Mouse (Mus musculus) limb, embryonic 12.5 days (tissue): ENCODE results near the gene Gm21834. TPM values are rescaled to one million over a fixed set of nuclear protein-coding genes. Genes with fewer than 3 reads are reported as not detected.

Source experiments
- ATAC-seq: fragments of 200-750 bp; cut with Nextera tagmentation; 2 replicates; pipeline ENCODE4 v1.8.0; 2017; ENCODE audit warnings: low read depth, moderate TSS enrichment; ENCODE audit not compliant: insufficient number of reproducible peaks, insufficient read depth, low FRiP score, low TSS enrichment
- H3K27ac ChIP-seq: fragments of 300-500 bp; sonication (generic); 2 replicates; pipeline ENCODE4 v1.5.1; 2016; ENCODE audit warnings: mild to moderate bottlenecking, moderate library complexity
- H3K27me3 ChIP-seq: fragments of 300-500 bp; sonication (generic); 2 replicates; pipeline ENCODE4 v1.6.1; 2016; ENCODE audit warnings: mild to moderate bottlenecking, moderate library complexity
- H3K36me3 ChIP-seq: fragments of 300-500 bp; sonication (generic); 2 replicates; pipeline ENCODE4 v1.6.1; 2016; ENCODE audit warnings: mild to moderate bottlenecking, moderate library complexity
- H3K4me1 ChIP-seq: fragments of 300-500 bp; sonication (generic); replicated peaks from 2 replicates; pipeline ENCODE4 v1.6.1; 2016
- H3K4me2 ChIP-seq: fragments of 300-500 bp; sonication (generic); 2 replicates; pipeline ENCODE4 v1.6.1; 2016; ENCODE audit warnings: mild to moderate bottlenecking, moderate library complexity
- H3K4me3 ChIP-seq: fragments of 300-500 bp; sonication (generic); replicated peaks from 2 replicates; pipeline ENCODE4 v1.5.1; 2016; ENCODE audit warnings: mild to moderate bottlenecking
- H3K9ac ChIP-seq: fragments of 300-500 bp; sonication (generic); replicated peaks from 2 replicates; pipeline ENCODE4 v1.6.1; 2016; ENCODE audit warnings: mild to moderate bottlenecking, moderate library complexity
- H3K9me3 ChIP-seq: fragments of 300-500 bp; sonication (generic); 2 replicates; pipeline ENCODE4 v1.6.1; 2016; ENCODE audit warnings: mild to moderate bottlenecking, moderate library complexity
- WGBS: fragments of 180-500 bp; shearing (Covaris S2); methylation state at CpG from one replicate; pipeline ENCODE4 v1.1.7; 2016; 5-methylcytosine and 5-hydroxymethylcytosine counted together
- polyA plus RNA-seq: library from polyadenylated mRNA; unstranded; fragments of >200 nt; fragmentation: Nextera tagmentation; extraction: Ambion mirVana; gene quantifications from 2 replicates; pipeline ENCODE4 v1.2.1, GENCODE M21; 2016

Gm21834 gene
- not detected in 2 replicates for polyA plus RNA-seq

DNA sequence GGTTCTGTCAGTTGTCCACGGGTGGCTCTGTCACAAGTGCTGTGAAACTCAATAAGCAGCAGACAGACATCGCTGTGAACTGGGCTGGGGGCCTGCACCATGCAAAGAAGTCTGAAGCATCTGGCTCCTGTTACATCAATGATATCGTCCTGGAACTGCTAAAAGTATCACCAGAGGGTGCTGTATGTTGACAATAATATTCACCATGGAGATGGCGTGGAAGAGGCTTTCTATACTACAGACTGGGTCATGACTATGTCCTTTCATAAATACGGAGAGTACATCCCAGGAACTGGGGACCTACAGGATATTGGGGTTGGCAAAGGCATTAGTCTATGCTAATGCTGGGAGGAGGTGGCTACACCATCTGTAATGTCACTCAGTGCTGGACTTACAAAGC lies at the start of gene Gm21834:
Gm21834 (minus strand) TSS at position 101 of the 400 bp plus-strand sequence.
- 82% methylated on average over 5 of the region's 5 CpGs for whole genome bisulfite sequencing
- H3K36me3 ChIP-seq = no peaks in the 10 kb centered on the region
- H3K4me1 ChIP-seq = no peaks in the 10 kb centered on the region
- 0 out of 2 replicates have a peak, but pooled peaks cover 3% of the 10 kb centered on the region for H3K9me3 ChIP-seq
- no peak within 1 kb of the TSS for H3K27ac ChIP-seq
- ATAC-seq = no peak
- H3K4me2 ChIP-seq = no peak within 1 kb of the TSS
- H3K4me3 ChIP-seq = no peak within 1 kb of the TSS
- H3K9ac ChIP-seq = no peak within 1 kb of the TSS
- no peaks in the 10 kb centered on the region for H3K27me3 ChIP-seq

DNA sequence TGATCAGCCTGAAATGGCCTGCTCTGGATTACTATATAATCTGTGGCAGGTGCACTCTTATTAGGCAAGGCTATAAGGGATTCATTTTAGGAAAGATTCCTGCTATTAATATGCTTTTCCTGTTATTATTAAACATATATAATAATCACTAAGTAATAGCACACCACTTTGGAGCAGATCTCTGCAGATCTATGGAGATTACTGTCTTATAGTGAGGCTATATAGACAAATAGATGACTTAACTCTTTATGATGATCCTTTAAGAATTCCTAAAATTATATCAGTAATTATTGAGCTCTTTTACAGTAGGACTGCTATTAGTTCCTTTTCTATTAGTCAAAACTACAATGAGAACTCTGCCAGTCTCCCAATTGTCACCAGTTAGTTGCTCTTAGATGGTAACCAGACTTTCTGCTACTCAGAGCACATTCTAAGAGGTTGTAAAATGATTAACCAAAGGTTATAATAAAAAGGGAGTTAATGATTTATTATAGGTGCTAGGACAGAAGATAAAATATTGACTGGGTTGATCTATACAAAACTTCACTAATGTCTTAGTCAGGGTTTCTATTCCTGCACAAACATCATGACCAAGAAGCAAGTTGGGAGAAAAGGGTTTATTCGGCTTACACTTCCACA lies 46.3 kb upstream of the Gm21834 start:
- Histone ChIP-seq H3K27ac (no peak overlapping the region), H3K27me3 (no peaks in the 10 kb centered on the region), H3K4me2 (no peak overlapping the region), H3K4me3 (no peak overlapping the region), H3K9me3 (peaks cover 9% of the 10 kb centered on the region; the same call in 1 of the 2 replicates), H3K4me1 (no peaks in the 10 kb centered on the region), H3K36me3 (no peaks in the 10 kb centered on the region), H3K9ac (no peak overlapping the region)
- WGBS = 83% methylated on average over 1 of the region's 1 CpGs
- no peak for ATAC-seq

DNA sequence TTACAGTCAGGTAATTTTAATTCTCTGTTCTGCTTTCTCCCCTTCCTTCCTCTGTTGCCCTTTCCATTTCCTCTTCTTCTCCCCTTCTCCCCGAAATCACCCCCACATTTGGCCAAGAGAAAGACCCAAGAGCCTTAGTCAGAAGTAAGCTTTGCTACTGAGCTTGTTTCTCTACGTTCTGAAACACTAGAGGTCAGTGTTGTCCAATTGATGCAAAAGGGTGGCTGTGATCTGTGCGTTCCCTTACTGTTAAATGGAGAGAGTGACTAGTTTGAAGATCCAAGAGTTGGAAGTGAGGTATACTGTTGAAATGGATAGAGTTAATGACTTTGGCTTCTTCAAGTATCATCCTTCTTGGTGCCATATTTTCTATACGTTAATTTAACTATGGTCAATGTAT lies 28.9 kb upstream of the Gm21834 start:
- H3K4me1 ChIP-seq = no peaks in the 10 kb centered on the region
- H3K27ac ChIP-seq = no peak overlapping the region
- H3K4me3 ChIP-seq = no peak overlapping the region
- ATAC-seq = no peak
- H3K27me3 ChIP-seq = no peaks in the 10 kb centered on the region
- H3K4me2 ChIP-seq = no peak overlapping the region
- WGBS = 22% methylated on average over 4 of the region's 4 CpGs
- no peaks in the 10 kb centered on the region for H3K9me3 ChIP-seq
- H3K9ac ChIP-seq = no peak overlapping the region
- H3K36me3 ChIP-seq = no peaks in the 10 kb centered on the region

DNA sequence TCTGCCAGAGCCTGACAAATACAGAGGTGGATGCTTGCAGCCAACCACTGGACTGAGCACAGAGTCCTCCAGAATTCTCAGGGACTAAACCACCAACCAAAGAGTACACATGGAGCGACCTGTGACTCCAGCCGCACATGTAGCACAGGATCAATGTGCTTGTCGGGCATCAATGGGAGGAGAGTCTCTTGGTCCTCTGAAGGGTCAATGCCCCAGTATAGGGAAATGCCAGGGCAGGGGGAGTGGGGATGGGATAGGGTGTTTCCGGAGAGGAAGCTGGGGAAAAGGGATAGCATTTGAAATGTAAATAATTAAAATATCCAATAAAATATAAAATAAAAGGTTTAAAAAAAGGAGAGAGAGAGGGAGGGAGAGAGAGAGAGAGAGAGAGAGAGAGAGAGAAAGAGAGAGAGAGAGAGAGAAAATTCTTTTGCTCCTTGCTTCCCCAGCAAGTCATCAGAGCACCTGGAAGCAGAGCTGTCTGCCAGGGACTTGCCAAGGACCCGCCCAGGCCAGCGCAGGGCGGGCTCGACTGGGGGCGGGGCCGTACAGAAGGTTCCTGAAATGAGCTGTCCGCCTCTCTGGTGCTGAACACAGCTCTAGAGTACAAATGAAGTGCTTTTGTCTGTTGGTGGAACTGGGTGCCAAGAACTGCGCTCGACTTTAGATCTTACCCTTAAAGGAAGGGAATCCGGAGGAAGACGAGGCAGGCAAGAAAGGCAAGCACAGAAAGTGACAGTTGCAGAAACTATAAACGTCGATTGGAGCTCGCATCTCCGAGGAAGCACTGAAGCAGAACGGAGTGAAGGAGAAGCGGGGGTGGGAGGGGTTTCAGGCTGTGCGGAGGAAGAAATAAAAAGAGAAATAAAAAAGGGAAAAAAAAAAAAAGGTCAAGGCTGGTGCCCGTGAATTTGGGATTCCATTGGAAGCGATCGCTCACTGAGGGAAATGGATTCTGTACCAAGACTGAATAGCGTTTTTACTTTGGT lies 26.9 kb upstream of the Gm21834 start, which contains the start of gene Cntnap5c:
Cntnap5c (plus strand) TSS at position 949 of the 989 bp plus-strand sequence.
- ATAC-seq = peak; percentile 83; the same call in 1 of the 2 replicates
- H3K4me2 ChIP-seq = no peak within 1 kb of the TSS
- no peaks in the 10 kb centered on the region for H3K4me1 ChIP-seq
- H3K9me3 ChIP-seq = no peaks in the 10 kb centered on the region
- H3K27me3 ChIP-seq = no peaks in the 10 kb centered on the region
- H3K9ac ChIP-seq = no peak within 1 kb of the TSS
- H3K27ac ChIP-seq = no peak within 1 kb of the TSS
- no peak within 1 kb of the TSS for H3K4me3 ChIP-seq
- 19% methylated on average over 26 of the region's 26 CpGs for WGBS
- no peaks in the 10 kb centered on the region for H3K36me3 ChIP-seq

DNA sequence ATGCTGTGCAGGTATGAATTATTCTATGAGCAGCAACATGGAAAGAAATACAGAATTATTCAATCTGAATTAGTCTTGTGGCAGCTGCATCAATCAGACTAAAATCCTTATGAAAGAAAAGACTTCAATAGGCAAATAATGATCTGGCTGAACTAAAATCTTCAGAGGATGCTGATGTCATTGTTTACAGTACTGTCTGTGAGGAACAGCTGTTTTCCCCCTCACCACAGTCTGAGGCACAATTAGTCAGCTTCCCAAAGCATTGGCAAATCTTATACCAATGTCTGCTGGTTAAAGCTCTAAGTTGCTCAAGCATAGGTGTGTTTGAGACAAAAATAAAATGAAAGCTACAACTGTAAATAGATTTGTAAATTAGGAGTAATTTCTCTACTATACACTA lies 25.3 kb upstream of the Gm21834 start:
- H3K9me3 ChIP-seq = no peaks in the 10 kb centered on the region
- H3K9ac ChIP-seq = no peak overlapping the region
- no peak overlapping the region for H3K27ac ChIP-seq
- no peaks in the 10 kb centered on the region for H3K4me1 ChIP-seq
- H3K4me3 ChIP-seq = no peak overlapping the region
- H3K36me3 ChIP-seq = no peaks in the 10 kb centered on the region
- no peak overlapping the region for H3K4me2 ChIP-seq
- no peaks in the 10 kb centered on the region for H3K27me3 ChIP-seq
- ATAC-seq = no peak

DNA sequence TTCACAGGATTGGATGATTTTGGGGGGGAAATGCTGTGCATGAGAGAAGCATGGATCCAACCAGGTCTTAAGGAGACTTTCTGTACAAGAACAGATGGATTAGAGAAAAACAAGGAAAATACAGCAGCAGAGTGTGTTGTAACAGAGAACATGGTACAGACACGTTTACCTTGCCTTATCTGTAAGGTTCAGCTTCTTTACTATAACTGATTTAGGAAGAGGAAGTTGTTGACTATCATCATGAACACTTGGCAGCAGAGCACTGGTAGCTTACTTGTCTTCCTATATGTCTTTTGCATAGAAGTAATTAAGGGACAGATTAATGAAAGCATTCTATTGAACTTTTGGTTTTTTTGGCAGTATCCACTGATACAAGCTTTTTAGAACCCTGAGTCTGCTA lies 16.0 kb upstream of the Gm21834 start:
- H3K4me2 ChIP-seq = no peak overlapping the region
- no peak overlapping the region for H3K9ac ChIP-seq
- H3K27ac ChIP-seq = no peak overlapping the region
- H3K4me1 ChIP-seq = no peaks in the 10 kb centered on the region
- no peaks in the 10 kb centered on the region for H3K36me3 ChIP-seq
- 68% methylated on average over 1 of the region's 1 CpGs for WGBS
- H3K27me3 ChIP-seq = no peaks in the 10 kb centered on the region
- no peak for ATAC-seq
- no peaks in the 10 kb centered on the region for H3K9me3 ChIP-seq
- H3K4me3 ChIP-seq = no peak overlapping the region

DNA sequence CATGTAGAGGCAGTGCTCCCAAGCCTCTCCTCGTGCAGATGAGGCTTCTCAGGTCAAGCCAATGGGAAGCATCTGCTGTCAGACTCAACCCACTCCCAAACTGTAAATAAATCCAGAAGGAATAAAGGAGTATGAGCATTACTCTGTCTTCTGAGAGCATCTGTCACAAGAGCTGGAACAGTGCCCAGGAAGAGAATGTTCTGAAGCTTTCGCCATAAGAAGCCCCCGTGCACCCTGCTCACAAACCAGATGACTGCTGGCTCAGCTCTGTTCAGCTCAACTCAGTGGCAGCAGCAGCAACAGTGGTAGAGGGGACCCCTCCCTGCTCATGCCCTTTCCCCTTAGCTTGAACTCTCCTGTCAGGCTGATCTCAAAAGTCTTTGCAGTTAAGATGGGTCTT lies 47.2 kb downstream of the Gm21834 start:
- no peak for ATAC-seq
- Histone ChIP-seq H3K4me1 (no peaks in the 10 kb centered on the region), H3K36me3 (no peaks in the 10 kb centered on the region), H3K27ac (no peak overlapping the region), H3K27me3 (no peaks in the 10 kb centered on the region), H3K4me2 (no peak overlapping the region), H3K4me3 (no peak overlapping the region), H3K9me3 (no peaks in the 10 kb centered on the region), H3K9ac (no peak overlapping the region)
- 84% methylated on average over 3 of the region's 3 CpGs for WGBS

Other genes starting within 250 kb of the Gm21834 start
- not detected in 2 replicates for gene Vmn2r120, start 196.7 kb downstream of the Gm21834 start, polyA plus RNA-seq
- gene Cntnap5c, start 27.4 kb upstream of the Gm21834 start, polyA plus RNA-seq = not detected in 2 replicates